Mouse (Mus musculus) layer of hippocampus, postnatal 10 days (tissue): ENCODE results near the gene Chst10. TPM values are rescaled to one million over a fixed set of nuclear protein-coding genes. Genes with fewer than 3 reads are reported as not detected.
A peak's percentile ranks its signal among the peaks of the same experiment; 100 is the strongest.

ENCODE experiments used
- DNase-seq, 2 experiments: peaks; one replicate each; pipeline ENCODE4 v3.0.0; 2021; ENCODE audit warnings: low spot score in 2 of 2
- total RNA-seq, 2 experiments: library from RNA; stranded (reverse); gene quantifications; 2 replicates each; pipeline ENCODE4 v1.2.3; 2021

Gene Chst10
- total RNA-seq, 2 experiments from 2014 or later = 53.0 to 58.5 TPM

GRCm38 (mm10) chr1:38869398-38870195, 28.4 kb downstream of the Chst10 start:
- no peak for DNase-seq

DNA sequence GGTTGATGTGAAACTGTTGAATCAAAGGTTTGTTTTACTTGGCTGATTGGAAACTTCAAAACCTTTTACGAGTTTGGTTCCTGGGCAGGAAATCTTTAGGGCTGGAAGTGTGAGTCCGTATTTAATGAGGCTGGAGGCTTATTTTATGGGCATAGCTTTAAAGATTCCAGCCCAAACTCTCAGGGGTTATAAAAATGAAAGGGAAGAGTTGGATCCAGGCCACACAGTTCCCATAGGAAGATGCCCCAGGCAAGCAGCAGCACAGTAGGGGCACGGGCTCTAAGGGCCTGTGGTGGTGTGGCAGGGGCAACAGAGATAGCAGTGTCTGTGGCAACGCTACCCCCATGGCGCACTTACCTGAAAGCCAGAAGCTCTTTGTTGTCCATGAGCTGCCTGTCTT, 31.7 kb downstream of the Chst10 start:
- DNase-seq = no peak

DNA sequence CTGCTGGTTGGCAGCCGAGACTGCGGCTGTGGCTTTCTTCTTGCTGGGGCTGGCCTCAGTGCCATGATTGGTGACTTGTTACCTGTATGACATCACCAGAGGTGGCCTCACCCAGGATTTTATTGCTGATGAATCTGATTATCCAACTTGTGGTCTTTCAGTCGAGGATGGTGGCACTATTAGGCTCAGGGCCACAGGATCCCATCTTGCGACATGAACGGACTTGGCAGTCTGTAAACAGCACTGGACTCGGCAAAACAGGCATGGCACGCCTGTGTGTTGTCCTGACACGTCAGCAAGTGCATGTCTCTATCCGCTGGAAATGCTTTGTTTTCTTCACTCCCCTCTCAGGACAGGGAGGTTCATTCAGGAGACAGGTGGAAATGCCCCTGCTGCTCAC, 33.6 kb downstream of the Chst10 start:
- DNase-seq = no peak

DNA sequence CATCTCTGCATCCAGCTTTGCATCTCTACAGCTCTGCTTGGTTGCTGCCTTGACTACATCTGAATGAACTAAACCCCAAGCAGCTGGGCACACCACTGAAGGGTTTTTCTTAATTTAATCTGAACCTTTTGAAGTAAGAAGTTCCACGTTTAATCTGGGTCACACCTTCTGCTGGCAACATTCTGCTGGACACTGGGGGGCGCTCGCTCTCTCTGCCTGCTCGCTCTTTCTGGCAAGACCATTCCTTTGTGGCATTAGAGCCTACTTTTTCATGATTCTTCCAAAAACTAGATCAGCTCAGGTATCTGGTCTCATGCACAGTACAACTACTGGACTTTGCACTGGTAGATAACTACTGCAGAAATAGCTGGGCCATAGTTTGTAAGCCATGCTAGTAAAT, 35.7 kb downstream of the Chst10 start:
- DNase-seq = peak; percentile 66 to 75

GRCm38 (mm10) chr1:38860867-38861524, 37.0 kb downstream of the Chst10 start:
- no peak for DNase-seq

GRCm38 (mm10) chr1:38860207-38860606, 37.8 kb downstream of the Chst10 start:
- no peak for DNase-seq

- peak; percentile 79 for DNase-seq
Measured at GRCm38 (mm10) chr1:38856196-38856595, 41.8 kb downstream of the Chst10 start.

- no peak for DNase-seq
Measured at GRCm38 (mm10) chr1:38852250-38852649, 45.7 kb downstream of the Chst10 start.

DNA sequence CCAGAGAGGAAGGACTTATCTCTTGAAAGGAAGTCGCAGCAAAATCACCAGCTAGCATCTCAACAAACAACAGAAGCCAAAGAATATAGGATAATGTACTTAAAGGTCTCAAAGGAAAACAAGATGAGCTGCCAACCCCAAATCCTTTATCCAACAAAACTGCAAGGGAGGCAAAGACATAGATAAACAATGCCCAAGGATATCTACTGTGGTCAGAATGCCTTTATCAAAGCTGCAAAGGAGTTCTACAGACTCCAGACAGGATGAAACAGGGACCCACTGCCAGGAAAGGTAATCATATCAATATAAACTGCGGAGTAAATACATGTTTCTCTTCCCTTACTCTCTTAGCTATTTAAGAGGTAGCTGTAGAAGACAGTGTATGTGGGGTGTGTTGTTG, 47.3 kb downstream of the Chst10 start:
- no peak for DNase-seq

DNA sequence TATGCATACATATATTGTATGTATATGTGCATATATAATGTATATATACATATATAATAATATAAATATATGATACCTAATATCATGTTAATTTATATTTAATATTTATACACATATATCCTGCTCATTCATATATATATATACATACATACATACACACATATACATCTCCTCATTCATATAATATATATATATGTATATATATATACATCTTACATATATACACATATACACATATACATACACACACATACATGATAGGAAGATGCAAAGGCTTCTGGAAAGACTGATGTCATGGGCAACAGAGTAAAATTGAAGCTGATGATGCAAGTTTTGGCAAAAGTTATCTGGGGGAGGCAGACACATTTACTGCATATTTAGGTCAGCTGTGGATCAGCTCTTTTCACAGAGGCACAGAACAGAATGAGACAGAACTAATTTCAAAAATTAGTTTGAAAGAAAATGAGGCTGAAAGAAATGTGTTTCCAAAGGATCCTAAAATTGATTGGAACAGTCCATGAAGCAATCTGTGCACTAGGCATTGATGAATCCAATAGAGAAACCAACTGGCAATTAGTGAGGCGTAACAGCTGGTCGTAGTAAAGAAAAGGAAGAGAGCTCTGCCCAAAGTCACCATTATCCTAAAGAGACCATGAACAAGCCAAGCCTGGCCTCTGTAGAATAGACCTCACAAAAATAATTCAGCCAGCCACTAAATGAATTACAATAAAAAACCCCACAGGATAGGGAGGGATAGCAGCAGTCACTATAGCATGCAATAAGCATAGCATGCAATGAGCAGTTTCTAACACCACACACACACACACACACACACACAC, 49.3 kb downstream of the Chst10 start:
- peak in 1 of 2 experiments; percentile 22 for DNase-seq

GRCm38 (mm10) chr1:38847975-38848374, 50.0 kb downstream of the Chst10 start:
- peak; percentile 45 for DNase-seq

DNA sequence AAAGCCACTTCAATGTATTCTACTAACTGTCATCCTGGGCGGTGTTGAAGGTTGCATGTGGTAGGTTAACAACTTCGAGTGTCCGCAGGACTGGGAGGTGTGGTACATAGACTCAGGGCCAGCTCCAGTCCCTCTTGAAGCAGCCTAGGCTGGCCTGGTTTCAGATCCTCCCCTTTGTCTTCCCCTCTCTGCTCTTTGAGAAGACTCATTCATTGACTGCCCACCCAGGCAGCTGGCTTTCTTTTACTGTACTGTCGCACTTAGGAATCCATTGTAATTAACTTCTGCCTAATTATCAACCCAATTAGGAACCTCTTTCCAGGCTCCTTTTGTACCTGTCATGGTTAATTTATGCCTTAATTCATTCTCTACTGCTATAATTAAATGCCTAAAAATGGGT, 54.7 kb downstream of the Chst10 start:
- DNase-seq = peak in 1 of 2 experiments; percentile 30

GRCm38 (mm10) chr1:38842861-38843260, 55.1 kb downstream of the Chst10 start:
- no peak for DNase-seq

DNA sequence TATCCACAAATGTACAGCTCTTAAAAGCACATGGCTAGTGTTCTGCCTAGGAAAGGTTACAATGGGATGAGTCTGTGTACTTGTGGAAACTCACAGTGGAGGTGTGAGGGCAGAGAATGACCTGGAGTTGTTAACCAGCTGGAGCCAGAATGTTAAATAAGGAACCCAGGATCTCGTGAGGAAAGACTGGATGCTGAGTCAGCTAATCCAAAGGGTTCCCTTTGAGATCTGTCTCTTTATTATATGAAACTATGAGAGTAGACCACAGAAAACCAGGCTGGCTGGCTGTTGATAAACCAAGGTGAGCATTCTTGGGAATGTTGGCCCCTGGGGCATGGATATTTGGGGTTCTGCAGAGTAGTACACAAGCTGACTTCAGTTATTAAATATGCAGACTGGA, 58.0 kb downstream of the Chst10 start:
- DNase-seq = no peak

GRCm38 (mm10) chr1:38836477-38836872, 61.5 kb downstream of the Chst10 start, which contains the start of gene Lonrf2:
Gene Lonrf2 (minus strand): TSS chr1:38836711.
- DNase-seq = peak; percentile 69 to 81

DNA sequence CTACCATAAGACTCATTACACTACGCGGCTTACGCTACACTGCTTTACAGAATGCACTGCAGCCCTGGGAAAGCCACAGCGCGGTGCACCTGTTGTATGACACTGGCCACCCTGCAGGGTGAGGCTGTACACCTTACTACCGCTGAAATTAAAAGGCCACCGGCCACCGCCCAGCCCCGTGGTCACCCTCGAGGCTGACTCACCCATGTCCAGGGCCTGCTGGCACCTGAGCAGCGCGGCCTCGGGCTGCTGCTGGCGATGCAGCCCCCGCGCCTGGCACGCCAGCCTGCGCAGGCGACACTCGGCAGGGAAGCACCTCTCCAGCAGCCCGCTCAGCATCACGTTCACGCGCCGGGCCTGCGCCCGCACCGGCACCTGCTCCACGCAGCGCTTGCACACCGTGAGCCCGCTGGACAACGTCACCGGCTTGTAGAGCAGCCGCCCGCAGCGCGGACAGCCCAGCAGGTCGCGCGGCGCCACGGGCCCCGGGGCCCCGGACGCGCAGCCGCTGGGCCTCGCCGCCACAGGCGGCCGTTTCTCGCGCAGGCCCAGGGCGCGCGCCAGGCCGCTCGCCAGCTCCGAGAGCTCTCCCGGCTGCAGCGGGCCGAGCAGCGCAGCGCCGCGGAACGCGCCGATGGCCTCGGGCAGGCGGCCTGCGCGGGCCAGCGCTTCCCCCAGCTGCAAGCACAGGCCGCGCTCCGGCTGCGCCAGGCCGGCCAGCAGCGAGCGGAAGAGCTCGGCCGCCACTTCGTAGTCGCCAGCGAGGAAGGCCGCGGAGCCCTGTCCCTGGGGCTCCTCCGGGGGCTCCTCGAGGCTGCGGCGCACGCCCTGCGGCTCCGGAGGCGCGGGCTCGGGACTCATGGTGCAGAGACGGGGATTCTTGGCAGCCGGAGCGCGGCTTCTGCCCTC, 62.1 kb downstream of the Chst10 start:
- DNase-seq = peak; percentile 59 to 69

GRCm38 (mm10) chr1:38834899-38835298, 63.1 kb downstream of the Chst10 start:
- DNase-seq = peak; percentile 32 to 55

DNA sequence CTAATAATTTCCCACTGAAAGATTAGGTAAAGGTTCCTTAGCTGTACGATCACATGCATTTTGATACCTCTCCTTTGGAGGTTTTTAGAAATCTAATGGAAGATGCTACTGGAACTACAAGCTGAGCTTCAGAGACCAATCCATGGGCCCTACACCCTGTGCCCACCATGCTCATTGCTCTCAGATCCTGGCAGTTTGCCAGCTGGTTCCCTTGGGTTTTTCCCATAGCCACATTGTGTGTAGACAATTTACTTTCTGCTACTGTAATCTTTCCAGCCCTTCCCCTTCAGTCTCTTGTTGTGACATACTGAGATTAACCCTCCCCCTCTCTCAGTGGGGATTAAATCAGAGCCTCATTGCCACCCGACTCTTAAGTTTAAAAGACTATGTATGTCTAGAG, 73.0 kb downstream of the Chst10 start:
- DNase-seq = no peak

GRCm38 (mm10) chr1:38823851-38824250, 74.1 kb downstream of the Chst10 start:
- DNase-seq = no peak

- no peak for DNase-seq
Measured at GRCm38 (mm10) chr1:38819691-38820090, 78.3 kb downstream of the Chst10 start.

- DNase-seq = no peak
Measured at GRCm38 (mm10) chr1:38817671-38818070, 80.3 kb downstream of the Chst10 start.
